Mouse (Mus musculus) erythroid progenitor cell, adult 5-6 weeks (primary cell): ENCODE results near the gene Ly6g5c. TPM values are rescaled to one million over a fixed set of nuclear protein-coding genes. Genes with fewer than 3 reads are reported as not detected.
A peak's percentile ranks its signal among the peaks of the same experiment; 100 is the strongest.
"Not testable (repeated sequence)": the region's sequence is repeated elsewhere in the genome, so short reads cannot be mapped to it uniquely, and the experiment has no call there.

Experiments
- ATAC-seq: replicated peaks from 2 replicates; pipeline ENCODE4 v1.8.0; 2016; ENCODE audit warnings: moderate number of reproducible peaks, mild to moderate bottlenecking, moderate TSS enrichment, inconsistent platforms; ENCODE audit not compliant: poor library complexity, low FRiP score, severe bottlenecking
- total RNA-seq, 2 experiments: library from RNA; stranded (forward) in 1 of 2; stranded (reverse) in 1 of 2; fragments of 150-400 nt in 1 of 2; fragments of 186-747, 209-891 nt in 1 of 2; gene quantifications; 2 replicates each; pipeline versions ENCODE4 v1.2.3 to v1.2.4; 2015 to 2017; ENCODE audit warnings: low replicate concordance in 2 of 2

The Ly6g5c gene
- total RNA-seq, 2 experiments from 2014 or later = not detected

DNA sequence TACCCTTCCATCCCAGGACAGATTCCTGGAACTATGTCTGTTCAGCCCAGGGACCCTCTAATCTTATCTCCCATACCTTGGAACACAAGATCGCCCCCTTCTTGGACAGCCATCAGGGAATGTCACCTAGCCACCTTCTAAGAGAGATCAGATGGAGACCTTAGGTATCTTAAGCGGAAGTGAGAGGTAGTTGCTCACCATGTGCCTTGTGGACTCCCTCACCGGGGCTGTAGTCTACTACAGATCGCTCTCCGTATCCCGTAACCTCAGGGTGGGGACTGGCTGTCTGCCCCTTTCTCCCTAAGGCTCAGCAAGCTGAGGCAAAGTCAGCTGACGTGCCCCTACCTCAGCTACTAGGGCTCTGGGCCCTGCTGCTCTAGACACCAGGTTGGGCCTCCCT is 4.0 kb upstream of the Ly6g5c start:
- ATAC-seq = no peak

DNA sequence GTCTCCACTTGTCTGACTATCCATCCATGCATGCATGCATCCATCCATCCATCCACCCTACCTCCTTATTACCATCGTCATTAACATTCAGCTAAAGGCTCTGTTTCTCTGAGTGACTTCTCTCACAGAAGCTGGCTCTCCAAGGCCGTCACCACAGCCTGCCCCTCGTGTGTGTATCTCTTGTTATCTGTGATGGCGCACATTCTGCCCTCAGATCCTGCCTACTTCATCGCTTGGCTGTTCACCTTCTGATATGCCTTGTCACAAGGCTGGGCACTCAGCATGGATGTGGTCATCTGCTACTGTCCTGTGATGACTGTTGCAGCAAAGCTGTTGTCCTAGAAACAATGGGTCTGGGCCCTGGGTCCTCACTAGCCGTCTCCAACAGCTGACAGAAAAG is 3.3 kb upstream of the Ly6g5c start:
- peak; percentile 89 for ATAC-seq

DNA sequence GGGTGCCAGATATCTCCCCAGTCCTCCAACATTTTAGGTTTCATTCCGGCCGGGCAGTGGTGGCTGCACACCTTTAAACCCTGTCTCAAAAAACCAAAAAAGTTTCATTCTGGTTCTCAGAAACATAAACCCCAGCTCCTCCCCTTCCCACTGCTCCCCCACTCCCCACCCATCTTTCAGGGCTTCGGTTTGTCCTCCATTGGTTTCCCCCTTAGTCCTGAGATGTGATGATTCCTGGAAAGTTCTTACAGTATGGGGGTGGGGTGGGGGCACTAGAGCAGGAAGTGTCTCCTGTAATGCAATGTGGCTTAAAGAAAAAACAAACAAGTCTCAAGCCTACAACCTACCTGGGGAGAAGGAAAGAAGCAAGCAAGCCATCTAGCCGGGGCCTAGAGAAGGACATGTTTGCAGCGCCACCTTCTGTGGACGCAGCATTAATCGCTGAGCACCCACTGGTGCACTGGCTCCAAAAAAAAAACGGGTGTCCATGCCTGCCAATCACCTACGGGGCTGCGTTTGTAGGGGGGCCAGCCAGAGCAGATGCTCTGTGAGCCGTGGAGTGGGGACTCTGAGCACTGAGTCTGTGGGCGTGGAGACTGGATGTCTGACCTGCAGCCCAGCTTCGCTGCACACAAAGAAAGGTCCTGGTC is 2.2 kb upstream of the Ly6g5c start:
- peak; percentile 54 for ATAC-seq

DNA sequence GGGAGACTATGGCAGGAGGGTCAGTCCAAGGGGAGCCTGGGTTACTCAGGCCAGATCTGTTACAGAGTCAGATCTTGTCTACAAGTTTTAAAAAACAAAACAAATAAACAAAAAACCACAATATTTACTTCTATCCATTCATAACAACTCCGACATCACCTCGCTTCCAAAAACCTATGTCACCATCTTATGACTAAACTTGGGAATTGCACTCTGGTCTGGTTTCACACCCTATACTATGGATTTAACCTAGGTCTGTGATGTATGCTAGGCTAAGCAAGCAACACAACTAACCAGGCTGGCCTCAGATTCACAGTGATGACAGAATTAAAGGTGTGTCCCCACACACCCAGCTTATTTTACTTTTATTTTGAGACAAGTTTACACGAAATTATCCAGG is 1.6 kb upstream of the Ly6g5c start:
- ATAC-seq = no peak

DNA sequence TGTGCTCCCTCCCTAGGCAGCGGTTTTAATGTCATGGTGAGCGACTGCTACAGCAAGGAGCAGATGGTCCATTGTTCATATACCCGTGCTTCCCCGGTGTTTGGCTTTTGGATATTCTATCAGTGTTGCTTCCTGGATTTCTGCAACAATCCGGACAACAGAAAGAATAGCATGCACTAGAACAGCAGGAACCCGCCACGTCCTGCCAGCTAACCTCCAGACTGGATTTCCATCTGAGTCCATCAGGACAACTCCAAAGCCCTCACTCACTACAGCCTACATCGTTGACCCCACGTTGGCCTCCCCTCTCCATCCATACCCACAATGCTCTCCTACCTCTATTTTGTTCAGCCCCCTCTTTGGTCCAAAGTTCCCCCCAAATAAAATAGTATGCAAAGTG is 3.7 kb downstream of the Ly6g5c start:
- no peak for ATAC-seq

DNA sequence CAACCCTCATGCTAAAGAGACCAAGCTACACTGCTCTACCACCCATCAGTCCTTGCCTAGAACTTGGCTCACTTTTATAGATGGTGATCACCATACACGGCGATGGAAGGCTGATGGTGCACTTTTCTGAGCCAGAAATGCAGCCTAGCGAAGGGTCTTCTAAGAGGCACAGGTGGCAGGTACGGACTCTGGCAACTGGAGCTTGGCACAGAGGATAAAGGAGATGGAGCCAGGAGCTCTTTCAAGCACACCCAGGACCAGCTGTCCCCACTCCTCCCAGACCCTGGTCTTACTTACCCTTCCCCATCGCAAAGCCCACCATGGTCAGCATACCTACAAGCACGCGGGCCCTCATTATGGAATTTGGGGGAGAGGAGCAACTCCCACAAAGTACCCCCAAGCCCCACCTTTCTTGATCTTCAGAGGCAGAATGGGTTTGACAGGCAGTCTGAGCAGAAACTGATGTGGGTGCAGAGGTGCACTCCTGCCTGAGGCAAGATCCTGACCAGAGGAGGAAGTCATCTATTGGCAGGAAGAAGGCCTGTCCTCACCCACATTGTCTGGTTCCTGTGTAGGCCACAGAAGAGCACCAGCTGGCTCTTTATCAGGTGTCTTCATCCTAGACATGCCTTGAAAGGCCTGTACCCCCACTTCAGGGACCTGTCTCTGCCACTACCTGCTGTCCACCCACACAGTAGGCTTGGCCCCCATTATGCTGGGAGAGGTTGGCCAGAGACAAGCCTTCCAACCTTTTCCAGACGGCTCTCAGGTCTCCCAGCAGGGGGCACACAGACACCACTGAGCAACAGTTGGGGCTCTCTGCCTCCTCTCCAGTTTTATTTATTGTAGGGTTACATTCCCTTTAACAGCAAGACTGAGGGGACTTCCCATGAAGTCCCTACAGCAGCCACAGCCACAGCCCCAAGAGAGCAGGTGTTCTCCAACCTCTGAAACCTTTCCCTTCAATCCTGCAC is 7.3 kb downstream of the Ly6g5c start, which contains the start of gene Ly6g5b:
TSS of gene Ly6g5b (minus strand) at position 383 of the 974 bp plus-strand sequence.
- ATAC-seq = no peak

DNA sequence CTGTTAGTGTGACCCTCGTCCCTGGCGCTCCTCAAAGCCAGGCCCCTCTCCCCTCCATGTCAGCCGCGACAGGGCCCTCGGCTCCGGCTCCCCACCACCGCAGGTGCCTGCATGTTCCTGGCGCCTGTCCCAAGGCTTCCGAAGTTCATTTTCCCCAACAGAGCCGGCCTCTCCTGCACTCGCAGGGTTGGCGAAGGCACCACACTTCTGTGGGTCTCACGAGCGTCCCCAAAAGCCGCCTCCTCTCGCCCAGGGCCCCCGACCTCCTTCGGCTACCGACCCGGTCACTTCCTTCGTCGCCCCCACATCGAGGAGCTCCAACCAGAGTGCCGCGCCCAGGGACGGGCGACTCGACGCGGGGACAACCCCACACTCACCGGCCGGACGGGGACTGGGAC is 12.7 kb downstream of the Ly6g5c start:
- ATAC-seq = peak; percentile 52

DNA sequence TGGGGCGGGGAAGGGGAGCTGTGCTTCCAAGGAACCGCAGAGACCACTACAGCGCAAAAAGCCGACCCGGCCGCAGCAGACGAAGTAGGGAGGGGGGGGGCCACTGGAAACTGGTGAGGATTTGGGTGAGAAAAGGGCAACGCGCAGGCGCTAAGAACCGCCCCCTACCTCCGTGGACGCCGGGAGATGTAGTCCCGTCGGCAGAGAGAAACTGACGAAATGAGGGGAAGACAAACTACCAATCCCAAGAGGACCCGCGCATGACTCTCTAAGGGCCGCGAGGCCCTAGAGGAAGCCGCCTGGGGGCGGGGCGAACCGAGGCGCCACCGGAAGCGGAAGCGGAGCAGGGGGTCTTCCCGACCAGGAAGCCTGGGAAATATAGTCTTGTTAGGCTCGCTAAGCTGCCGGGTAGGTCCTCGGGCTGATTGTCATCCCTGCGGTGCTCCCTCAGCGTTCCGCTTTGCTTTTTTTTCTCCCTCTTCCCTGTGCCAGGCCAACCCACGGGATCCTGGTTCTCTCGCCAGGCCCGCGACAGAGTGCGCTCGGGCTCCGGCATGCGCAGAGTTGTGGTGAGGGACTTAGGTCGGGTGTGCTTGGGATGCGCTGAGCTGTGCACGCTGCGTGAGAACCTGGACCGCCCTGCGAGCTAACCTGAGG is 13.2 kb downstream of the Ly6g5c start, which contains the start of gene Gpank1:
TSS of gene Gpank1 (plus strand) at position 313 of the 657 bp plus-strand sequence.
- peak; percentile 93 for ATAC-seq

DNA sequence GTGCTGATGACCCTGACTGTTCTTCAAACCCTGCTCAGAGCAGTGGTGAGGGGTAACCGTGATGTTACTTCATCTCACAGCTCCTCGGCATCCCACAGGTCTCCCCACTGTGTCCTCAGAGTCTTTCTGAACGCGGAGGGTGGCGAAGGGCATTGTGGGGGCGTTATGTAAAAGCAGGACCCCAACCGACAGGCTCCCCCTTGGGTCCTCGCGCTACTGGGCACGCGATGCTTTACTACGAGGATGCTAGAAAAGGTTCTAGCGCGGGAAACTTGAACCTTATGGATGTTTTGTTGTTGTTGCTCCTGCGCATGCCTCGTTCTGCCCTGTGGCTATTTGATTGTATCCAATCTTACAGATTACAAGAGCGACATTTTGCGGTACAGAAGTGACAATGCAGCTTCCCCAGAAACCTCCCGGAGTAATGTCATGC is 13.8 kb downstream of the Ly6g5c start, which contains the start of gene Csnk2b:
TSS of gene Csnk2b (minus strand) at position 183 of the 433 bp plus-strand sequence.
- ATAC-seq = 0 out of 2 replicates have a peak, but pooled peaks have one; percentile 0

DNA sequence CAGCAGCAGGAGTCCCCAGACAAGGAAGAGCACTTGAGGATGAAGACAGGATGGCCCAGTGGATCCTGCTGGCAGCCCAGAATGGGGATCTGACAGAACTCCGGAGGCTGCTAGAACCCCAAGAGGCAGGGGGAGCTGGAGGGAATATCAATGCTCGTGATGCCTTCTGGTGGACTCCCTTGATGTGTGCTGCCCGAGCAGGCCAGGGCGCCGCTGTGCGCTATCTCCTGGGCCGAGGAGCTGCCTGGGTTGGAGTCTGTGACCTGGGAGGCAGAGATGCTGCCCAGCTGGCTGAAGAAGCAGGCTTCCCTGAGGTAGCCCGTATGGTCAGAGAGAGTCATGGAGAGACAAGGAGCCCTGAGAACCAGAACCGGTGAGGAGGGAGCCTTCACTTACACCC is 15.2 kb downstream of the Ly6g5c start:
- not testable (repeated sequence) for ATAC-seq

DNA sequence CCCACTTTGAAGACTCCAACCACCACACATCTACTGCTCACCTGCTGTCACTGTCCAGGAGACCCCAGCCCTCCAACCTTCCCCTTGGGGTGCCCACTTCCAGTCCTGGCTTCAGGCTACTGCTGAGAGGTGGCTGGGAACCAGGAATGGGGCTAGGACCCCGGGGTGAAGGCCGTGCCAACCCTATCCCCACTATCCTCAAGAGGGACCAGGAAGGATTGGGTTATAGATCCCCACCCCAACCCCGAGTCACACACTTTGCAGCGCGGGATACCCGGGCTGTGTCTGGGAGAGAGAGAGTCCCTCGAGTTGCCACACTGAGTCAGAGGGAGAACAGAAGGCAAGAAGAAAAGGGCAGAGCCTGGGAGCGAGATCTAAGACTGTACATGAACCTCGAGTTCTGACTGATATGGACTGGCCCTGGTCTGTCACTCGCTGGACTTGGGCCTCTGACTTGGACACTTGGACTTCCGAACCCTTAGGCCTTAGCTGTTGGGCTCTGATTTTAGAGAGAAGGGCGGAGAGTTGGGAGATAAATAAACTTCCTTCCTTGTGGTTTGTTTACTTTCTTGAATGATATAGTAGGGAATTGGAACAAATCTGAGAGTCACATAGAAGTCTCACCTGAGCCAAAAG is 16.3 kb downstream of the Ly6g5c start:
- ATAC-seq = not testable (repeated sequence)

DNA sequence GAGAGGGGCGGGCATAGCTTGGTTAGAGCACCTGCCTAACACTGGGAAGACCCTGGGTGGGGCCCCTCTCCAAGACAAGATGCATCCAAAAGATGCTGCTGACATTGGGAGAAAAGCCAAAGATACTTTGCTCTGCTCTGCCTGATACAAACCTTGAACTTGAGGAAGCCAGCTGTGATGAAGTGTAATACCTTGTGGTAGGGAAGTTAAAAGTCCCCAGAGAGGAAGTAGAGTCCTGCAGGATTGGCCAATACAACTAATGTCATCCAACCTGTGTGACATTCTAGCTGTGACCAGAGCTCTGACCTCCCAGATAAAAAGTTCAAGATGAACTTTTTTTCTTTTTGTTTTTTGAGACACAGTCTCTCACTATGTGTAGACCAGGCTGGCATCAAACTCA is 17.0 kb downstream of the Ly6g5c start:
- ATAC-seq = no peak

DNA sequence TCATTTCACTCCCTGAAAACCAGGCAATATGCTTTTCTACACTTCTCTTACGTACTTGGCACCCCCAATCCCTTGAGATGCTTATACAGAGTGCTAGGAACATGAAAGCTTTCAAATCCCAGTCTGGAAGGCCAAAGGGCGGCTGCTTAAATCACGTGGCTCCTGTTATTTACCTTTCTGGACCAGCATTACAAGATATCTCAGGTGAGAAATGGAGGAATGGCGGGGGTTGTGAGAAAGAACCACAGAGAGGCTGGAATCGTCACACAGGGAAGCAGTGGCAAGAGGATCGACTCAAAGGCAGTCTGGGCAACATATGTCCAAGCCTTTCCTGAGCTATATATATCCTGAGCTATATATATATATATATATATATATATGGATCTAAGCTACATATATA is 17.5 kb downstream of the Ly6g5c start:
- no peak for ATAC-seq

DNA sequence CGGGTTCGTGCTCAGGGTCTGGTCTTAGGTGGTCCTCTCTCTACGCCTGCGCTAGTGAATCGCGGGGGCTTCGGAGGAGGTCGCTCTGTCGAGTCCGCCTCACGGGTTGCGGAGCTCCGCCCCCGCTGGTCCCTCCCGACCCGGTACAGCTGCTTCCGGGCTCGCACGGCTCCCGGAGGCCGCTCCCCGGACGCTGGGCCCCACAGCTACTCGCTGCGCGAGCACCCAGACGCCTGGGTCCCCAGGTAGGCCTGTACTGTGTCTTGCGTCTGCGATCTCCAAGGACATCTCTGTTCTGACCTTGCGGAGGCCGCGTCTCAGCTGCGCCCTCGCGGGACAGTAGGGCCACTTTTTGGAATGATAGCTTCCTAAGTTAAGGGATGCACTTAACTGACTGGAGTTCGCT is 18.1 kb downstream of the Ly6g5c start, which contains the start of gene D17H6S53E:
TSS of gene D17H6S53E (plus strand) at position 168 of the 406 bp plus-strand sequence.
- ATAC-seq = peak; percentile 80

DNA sequence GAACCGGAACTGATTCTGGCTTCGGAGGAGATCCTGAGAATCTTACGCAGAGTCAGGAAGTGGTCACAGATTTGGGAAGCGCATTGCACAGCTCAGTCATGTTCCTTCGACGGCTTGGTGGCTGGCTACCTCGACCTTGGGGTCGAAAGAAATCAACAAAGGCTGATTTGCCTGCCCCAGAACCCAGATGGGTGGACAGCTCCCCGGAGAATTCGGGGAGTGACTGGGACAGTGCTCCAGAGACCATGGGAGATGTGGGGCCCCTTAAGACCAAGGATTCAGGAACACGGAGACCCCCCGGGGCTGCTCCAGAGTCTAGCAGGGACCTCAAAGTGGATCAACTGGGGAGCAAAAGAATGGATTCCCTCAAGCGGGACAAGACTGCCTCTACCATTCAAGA is 18.9 kb downstream of the Ly6g5c start:
- ATAC-seq = no peak

DNA sequence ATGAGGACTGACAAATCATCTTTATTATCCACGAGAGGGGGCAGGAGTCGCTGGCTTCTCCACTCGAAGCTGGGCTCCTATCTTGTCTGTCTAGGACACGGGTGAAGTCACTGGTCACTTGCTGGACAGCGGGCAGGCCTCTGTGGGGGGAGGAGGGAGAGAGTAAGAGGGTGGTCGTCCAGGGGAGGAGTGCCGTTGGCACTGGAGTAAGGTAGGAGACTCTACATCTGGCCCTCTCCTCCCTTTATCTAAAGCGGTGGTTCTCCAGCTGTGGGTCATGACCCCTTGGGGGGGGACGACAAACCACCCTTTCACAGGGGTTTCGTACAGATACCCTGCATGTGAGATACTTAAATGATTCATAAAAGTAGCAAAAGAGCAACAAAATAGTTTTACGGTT is 20.9 kb downstream of the Ly6g5c start:
- ATAC-seq = no peak

DNA sequence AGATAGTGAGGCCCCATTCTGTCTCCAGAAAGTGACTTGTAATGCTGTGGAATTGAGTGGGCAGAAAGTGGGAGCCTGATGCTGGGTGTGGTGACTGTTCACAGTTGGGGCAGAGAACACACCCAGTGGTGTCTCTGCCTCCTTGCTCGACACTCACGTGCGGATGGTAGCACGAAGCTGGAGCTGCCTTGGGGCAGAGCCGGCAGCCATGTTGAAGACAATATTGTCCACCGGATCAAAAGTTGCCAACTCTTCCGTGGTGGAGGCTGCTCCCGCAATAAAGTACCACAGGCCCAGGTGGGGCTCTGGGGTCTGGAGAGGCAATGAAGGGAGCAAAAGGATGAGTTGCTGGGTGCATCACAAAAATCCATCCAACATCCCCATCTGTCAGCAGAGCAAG is 23.0 kb downstream of the Ly6g5c start:
- no peak for ATAC-seq

DNA sequence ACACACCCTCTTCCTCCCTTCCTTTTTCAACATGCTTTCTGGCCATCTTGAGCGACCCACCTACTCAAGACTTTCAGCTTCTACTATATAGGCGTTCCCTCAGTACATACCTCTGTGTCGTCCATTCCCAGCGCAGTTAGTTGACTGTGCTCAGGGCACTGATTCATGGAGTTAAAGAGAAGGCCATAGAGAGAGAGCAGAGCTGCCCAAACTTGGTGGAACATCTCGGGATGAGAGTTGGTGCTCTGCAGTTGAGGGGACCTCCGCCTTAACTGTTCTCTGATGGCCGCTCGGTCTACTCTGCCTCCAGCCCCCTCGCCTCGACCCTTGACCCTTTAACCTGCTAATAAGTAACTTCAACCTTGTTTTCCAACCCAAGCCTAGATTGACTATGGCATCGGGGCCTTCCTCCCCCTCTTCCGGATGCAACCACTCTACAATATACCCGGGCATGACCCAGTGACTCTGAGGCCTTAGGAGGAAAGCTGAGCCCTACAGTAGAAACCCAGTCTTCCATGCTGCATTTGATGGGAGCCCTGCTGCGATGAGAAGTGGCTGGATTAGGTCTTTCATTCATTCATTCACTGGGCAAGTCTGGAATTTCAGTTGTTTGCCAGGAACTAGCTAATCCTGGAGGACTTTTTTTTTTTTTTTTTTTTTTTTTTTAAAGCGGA is 23.6 kb downstream of the Ly6g5c start, which contains the start of gene Apom:
TSS of gene Apom (minus strand) at position 551 of the 674 bp plus-strand sequence.
- no peak for ATAC-seq

DNA sequence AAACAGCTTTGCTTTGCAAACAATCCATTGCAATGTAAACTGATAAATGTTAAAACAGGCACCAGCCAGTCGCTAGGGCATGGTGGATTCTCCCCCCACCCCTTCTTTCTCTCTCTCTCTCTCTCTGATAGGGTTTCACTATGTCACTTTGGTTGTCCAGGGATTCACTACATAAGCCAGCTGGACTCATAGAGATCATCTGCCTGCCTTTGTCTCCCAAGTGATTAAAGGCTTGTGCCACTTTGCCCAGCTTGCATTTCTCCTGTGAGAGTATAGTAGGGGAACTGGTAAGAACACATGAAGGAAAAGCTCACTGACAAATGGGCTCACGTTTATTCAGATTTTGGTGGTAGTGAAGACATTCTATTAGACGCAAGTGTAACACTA is 24.1 kb downstream of the Ly6g5c start:
- ATAC-seq = no peak
